Mouse (Mus musculus) layer of hippocampus, adult 18-20 months (tissue): Measurements from ENCODE around the gene Nckap5. TPM values are rescaled to one million over a fixed set of nuclear protein-coding genes. Genes with fewer than 3 reads are reported as not detected.
"Not testable (repeated sequence)": the region's sequence is repeated elsewhere in the genome, so short reads cannot be mapped to it uniquely, and the experiment has no call there.

Experiments
- DNase-seq, 2 experiments: peaks; one replicate each; pipeline ENCODE4 v3.0.0; 2022; ENCODE audit warnings: low spot score in 2 of 2
- long read RNA-seq: library from polyadenylated mRNA; stranded (forward); transcript quantifications from one replicate; pipeline ENCODE4 v2.0.0, GENCODE M21; 2021
- total RNA-seq, 2 experiments: library from RNA; stranded (reverse); gene quantifications; 2 replicates each; pipeline ENCODE4 v1.2.3; 2021

Gene Nckap5
- 1 to 10 TPM; 5.6 to 9.4 TPM for total RNA-seq
- long read RNA-seq, full-length matches to known transcripts = 3 of 45 reads
- long read RNA-seq, partial matches to known transcripts = 1 of 45 reads
- long read RNA-seq, other reads (novel, unspliced or antisense) = 41 of 45 reads

DNA sequence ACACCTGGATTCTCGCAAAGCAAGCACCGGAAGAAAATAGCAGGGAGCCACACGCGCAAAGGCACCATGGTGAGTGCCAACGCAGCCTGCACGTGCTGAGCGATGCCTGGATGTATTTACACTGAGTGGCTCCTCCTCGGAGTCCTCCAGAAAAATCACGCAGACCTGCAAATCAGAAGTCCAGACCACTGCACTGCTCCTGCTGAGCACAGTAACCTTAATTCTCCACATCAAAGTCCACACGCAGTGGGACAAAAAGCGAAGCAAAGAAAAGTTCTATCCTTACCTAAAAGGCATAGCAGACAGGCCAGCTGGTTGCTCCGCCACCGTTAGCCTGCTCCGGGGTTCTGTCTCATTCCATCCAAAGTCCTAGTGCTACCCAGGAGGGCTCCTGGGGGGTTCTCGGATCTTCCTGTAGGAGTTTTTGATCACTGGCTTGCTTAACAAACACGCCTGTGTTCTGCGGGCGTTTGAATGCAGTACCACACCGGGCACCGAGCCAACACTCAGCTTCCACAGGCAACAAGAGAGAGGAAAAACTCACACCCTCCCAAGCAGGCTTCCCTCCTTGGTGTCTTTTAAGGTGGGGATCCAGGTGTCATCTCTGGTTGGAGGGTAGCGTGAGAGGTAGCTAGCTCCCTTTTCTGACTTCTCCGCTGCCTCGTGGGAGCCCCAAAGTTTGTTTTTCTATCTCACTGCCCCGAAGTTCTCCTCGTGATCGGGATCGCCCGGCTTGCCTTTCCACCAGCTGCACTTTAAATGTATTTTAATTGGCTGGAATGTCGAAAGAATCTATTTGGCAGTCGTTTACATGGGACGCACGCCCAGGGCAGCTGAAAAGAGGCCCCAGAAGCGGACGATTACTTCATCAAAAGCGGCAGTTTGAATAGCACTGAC is at the start of gene Nckap5:
Gene Nckap5, minus strand, starts transcription at position 769 of the 897 bp plus-strand sequence.
- DNase-seq = peak; percentile 33 to 81

DNA sequence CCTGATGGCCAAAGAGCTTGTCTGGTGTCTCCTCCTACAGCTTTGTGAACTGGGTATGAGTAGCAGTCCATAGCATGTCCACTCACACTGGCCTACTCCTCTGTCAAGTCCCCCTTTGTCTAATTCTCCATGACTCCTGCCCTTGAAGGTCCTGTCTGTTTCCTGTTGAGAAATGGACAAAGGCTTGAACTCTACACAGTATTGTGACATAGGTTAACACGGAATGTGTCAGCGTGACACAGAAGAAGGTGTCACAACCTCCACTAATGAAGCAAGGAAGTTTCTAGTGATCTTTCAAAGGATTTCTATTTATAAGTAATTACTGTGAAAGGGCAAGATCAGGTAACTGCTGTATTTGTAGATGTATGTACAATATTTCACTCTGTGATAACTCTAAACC is 46.9 kb upstream of the Nckap5 start:
- no peak for DNase-seq

DNA sequence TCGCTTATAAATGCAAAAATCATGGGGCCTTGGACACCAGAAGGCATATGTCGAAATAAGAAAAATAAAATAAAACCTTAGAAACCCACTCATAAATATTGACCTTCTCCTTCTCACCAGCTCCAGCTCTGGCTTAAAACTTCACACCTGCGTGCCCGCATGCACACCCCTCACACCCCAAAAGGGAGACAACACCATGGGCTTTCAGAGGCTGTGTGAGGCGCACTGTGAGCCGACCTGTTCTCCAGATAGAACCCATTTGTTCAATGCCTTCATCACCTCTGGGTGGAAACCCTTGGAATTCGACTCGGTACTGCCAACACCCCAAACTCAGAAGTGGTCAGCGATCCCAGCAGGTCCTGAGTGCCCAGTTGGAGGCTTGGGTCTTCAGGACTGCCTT is 37.8 kb upstream of the Nckap5 start:
- DNase-seq = no peak

DNA sequence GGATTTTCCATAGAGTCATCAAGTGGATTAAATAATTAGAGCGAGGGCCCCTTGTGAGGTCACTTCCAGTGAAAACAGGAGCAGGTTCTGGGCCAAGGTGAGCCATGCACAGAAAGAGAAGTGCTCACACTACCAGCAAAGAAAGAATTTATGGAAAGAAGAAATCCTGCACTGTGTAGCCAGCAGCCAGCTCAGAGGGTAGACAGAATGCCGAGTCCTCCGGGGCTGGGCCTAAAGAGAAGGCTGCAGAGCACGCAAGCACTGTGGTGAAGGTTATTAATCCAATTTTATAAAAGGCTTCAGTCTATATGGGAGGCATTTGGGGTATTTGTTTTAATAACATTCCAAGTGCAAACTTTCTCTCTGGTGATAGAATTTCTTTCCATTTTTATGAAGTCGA is 37.3 kb upstream of the Nckap5 start:
- DNase-seq = no peak

DNA sequence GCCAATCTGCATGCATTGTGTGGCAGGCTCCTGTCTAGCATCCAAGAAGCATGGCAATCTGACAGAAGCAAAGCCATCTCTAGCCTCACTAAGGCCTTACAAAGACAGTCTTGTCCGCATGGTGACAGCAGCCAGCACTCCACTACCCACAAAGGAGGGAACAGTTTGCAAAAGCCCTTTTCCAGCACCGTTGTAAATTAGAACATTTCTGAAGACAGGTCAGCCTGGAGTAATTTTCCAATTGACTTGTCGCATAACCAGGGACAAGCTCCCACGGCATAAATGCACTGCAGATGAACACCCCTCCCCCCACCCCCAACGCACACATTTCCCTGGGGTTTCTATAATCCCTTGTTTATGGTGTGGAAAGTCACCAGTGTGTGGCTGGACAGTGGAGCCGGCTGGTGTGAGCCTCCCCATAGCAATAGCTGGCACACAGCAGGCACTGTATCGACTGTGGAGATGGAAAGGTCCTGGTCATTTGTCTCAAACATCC is 35.0 kb upstream of the Nckap5 start:
- DNase-seq = peak; percentile 6 to 67

DNA sequence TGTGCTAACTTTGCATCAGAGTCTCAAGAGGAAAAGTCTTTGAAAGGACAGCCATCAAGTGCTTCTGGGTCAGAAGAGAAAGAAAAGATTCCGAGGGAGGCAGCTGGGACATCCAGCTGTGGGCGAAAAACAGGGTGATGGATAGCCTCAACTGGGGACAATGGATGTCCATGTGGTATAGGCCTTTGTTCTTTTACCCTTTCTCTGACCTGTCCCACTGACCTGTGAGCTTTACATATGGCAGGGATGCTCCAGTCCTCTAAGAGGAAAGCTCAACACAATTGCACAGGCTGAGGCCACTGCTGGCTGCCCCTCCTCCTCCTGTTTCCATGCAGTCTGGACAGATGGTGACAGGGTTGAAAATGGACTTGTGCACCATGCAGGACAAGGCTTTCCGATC is 31.2 kb upstream of the Nckap5 start:
- no peak for DNase-seq

DNA sequence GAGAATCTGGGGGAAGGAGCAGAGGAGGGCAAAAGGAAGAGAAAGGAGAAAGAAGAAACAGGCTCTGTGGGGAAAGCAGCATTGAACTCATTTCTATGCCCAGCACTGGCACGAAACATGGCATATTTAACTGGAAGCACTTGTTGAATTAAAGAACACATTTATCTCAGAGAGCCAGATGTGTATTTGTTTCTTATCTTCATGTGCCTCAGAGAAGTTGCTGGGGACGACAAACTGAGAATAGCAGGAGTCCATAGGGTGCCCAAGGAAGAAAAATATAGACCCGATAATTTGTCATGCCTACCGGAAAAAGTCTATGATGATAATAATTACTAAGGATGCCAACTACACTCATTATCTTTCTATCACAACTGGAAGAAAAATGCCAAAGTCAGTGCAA is 29.9 kb upstream of the Nckap5 start:
- no peak for DNase-seq

DNA sequence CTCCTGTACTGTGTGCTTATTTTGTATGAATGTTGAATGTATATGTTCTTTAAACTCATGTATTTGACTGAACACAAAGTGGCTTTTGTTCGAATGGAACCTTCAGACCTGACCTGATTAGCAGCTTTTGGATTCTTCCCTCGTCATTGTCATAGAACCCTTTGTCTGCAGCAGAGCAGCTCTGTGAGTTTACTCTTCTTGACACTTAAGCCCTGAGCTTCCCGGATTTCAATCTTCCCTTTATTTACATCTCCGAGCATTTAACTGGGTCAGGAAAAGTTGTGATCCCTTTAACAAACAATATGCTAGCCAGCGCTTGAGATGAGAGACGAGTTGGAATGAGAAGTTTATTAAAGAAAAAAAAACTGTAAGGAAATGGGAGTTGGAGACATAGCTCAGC is 18.9 kb upstream of the Nckap5 start:
- DNase-seq = no peak

DNA sequence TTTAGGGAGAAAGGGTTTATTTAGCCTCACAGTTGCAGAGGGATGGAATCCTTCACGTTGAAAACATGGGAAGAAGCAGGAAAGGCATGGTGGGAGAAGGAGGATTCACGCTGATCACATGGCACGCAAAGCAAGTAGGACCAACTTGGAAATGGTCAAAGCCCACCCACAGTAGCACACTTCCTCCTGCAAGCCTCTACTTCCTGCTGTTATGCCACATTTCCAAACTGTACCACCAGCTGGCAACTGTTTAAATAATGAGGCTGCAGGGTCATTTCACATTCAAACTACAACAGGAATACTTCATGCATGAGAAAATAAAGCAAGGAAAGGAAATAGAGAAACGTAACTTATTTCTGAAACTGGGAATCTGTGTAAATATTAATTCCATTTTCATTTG is 15.7 kb upstream of the Nckap5 start:
- no peak for DNase-seq

DNA sequence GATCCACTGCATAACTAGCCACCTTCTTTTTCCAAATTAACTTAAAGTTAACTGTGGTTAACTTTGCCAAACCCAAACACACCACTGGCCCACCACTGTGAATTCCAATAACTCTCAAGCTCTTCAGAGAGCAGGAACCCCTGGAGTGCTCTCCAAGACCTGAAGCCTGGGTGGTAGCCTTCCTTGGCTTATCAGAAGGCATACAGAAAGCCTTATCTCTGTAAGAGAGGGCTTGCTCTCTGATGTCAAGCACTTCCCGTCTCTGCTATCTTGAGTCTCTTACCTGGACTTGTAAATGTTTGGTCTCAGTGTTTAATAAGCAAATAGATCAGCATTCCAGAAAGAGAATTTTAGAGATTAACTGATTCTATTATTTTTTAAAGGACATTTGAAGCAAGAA is 2.3 kb upstream of the Nckap5 start:
- no peak for DNase-seq

DNA sequence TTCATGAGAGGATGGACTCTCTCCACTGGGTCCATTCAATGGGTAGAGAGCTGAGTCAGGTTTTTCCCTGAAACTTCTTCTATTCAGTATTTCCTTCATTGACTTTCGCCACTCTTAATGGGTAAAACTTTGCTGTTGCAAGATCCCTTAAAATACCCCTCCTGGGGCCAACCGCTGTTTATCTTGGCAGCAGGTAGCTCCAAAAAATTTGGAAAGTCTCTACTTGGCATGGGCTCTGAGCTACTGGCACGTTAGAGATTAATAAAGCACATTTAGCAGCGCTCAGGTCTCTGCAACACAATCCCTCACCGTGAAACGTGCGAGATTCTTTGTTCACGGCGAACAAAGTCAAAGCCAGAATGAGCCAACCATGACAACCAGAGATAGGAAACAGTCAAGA is 1.6 kb downstream of the Nckap5 start:
- no peak for DNase-seq

DNA sequence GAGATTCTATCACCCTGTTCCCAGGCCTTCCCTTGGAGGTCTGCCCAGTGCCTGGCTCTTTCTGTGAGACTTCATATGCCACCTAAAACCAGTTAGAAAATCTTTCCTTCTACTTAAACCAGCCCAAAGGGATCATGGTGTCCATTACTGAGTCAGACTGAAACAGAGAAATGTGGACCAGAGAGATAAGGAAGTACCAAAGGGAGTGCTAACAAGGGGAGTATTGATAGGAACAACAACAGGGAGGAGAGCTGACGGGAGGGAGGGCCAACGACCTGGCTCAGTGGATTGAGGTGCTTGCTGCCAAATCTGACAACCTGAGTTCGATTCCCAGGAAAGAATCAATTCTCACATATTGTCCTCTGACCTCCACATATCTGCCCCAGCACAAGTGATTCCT is 5.8 kb downstream of the Nckap5 start:
- DNase-seq = no peak

DNA sequence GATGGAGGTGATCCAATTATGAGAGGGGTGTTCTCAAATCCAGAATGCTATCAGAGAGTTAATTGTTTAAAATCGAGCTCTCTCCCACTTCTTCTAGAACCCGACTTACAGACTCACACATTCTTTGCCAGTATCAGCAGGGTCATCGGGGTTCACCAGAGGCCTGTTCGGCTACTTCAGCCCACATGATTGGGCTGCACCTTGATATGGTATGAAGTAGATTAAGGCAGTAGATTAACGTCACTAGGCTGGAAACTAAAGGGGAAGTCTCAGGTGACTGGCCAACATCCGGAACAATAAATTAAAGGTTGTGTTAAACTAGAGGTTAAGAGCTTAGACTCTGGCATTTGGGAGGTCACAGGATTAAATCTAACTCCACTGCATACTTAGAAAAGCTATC is 8.4 kb downstream of the Nckap5 start:
- DNase-seq = no peak

DNA sequence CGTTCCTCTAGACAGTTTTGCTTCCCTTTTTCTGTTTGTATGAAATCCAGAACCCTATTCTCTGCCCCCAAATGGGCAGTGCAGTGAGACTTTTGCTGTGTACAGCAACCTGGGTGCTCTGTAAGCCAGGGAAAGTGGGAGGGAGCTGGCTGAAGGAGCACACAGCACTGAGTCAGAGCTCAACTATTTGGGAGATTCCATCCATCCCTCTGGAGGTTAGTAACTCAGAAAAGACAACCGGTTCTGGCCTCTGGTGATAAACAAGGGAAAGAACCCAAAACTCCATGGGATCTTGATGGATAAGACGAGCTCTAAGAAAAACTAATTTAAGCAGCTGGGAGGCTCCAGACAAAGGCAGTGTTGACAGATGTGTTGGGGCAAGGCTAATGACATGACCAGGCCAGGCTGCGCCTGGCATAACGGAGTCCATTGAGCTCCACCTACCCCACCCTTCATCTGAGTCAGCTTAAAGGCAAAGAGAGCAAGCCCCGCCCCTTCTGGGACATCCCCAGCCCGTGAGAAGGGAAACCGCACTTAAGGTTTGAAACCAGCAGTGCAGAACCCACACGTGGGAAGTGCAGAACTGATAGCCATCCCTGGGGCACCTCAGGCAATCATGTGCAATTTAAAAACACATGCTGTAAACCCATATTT is 13.1 kb downstream of the Nckap5 start:
- no peak for DNase-seq

DNA sequence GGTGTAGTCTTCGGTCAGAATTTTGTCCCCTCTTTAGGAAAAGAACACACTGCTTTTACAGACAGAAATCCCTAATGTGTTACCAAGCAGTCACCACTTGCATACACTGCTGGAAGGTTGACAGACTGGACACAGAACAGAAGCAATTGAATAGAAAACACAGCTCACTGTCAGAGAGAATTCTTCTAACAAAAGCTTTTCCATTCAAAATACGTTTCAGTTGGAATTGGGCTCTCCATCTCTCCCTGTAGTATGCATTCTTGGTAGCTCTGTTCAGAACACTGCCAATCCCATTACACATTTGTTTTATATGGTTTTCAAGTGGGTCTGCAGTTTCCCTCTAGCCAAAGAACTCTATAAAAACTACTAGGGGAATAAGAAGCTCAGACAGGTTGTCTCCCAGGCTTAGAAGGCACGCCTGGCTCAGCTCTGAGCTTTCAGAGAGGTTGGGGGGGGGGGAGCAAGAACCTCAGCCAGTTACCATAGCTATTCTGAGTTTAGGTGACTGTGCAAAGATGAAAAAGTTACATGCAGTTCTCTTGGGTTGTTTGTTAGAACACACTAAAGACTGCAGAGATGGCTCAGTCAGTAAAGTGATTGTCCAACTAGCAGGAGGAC is 23.5 kb downstream of the Nckap5 start:
- no peak for DNase-seq

DNA sequence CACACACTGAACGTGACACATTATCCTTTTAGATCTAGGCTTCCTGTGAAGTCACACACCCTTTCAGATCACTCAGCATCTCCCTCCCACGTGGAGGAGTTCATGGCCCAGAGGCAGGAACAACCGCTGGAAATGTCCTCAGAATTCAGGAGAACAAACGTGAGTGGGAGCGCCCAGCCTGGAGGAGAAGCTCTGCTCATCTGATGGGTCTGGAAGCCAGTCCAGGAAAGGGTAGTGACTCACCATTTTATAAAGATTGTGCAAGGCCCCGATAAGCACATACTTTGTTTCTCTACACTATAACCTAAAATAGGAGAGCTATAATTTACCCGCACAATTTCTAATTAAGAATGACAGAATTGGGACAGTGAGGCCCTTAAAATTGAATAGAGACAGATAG is 24.1 kb downstream of the Nckap5 start:
- DNase-seq = peak in 1 of 2 experiments; percentile 26

DNA sequence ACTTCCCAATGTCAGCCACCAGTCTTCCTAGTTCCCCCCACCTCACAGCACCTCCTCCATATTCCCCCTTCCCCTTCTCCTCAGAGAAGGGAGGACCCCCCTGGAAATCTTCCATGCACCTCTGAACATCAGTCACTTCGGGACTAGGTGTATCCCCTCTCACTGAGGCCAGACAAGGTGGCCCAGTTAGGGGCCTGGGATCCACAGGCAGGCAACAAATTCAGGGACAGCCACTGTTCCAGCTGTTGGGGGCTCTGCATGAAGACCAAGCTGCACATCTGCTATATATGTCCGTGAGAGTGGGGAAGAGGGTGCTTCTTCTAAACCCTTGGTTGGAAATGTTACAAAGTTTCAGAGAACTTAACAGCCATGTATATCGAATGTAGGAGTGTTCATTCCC is 28.2 kb downstream of the Nckap5 start:
- no peak for DNase-seq

DNA sequence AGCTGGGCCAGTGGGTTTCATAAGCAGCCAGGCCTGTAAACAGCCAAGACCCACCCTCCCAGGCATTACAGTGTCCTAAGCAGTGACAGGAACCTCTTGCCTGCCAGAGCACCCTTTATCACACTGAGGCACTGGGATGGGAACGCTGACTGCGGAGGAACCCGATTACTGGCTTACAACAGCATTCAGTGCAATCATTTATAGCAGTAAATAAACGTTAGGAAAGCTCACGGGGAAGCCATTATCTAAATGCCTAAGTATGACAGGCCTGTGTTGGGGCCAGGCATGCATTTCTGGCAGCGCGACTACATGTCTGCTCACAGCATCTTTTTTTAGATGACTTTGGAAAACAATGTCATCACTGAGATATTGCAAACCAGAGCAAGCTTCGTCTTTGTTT is 28.9 kb downstream of the Nckap5 start:
- DNase-seq = no peak

DNA sequence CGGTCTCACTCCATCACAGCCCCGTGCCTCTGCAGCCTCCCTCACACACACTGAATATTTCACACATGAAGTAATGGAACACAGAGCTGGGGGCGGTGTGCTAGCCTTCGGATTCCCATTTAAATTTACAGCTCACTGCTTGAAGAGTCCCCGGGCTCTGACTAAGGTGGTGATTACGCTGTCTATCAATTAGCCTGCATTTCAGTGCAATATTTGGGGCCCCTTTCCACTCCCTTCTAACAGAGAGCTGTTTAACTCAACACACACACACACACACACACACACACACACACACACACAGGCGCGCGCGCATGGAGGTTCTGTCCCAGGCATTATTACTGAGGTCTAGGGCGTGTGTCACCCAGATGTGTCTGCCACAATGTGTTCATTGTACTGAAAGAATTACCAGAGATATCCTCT is 31.2 kb downstream of the Nckap5 start:
- DNase-seq = no peak

DNA sequence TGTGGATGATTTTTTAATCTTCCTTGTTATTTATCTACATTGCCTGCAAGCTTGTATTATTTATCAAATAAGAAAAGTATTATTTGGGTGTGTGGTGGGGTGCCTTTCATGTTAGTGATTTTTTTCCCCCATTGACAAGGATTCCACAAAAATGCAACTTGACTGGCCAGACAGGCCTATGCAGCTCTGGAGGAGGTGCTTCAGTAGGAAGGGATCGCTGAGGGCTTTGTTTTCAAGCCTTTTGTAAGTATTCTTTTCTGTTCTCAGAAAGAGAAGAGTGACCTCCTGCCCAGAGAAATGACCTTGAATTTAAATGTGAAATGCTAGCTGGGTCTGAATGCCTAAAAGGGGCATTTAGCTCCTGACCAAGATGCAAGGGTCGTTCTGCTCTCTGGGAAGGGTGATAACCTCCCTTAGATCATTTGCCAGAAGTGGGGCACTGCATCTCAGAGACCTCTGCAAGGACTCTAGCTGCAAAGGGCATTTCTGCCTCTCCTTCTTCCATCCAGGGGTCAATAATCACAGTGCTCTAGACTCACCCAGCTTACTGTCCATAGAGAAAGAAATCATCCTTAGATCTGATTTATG is 50.2 kb downstream of the Nckap5 start:
- not testable (repeated sequence) for DNase-seq

DNA sequence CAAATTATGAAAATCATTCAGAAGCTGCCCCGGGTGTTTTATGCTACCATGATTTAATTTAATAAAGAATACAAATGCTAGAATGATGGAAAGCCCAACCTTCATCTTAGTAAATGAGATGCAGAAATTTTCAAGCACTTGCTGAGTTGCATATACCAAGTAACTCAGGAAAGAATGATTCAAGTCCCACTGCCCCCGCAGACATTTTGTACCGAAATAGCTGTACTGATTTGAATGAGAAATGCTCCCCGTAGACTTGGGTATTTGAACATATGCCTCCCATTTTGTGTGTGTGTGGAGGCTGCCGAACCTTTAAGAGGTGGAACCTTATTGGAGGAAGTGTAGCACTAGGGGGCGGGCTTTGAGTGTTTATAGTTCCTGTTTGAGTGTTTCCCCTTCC is 56.7 kb downstream of the Nckap5 start:
- DNase-seq = not testable (repeated sequence)
